Mouse (Mus musculus) intestine, embryonic 14.5 days (tissue): ENCODE results near the gene Gzmg. TPM values are rescaled to one million over a fixed set of nuclear protein-coding genes. Genes with fewer than 3 reads are reported as not detected.
"Not testable (repeated sequence)": the region's sequence is repeated elsewhere in the genome, so short reads cannot be mapped to it uniquely, and the experiment has no call there.

Experiments
- ATAC-seq: fragments of 200-750 bp; cut with Nextera tagmentation; replicated peaks from 2 replicates; pipeline ENCODE4 v1.8.0; 2017; ENCODE audit warnings: low read depth, moderate number of reproducible peaks, moderate TSS enrichment, moderate library complexity; ENCODE audit not compliant: low FRiP score, low TSS enrichment
- DNase-seq: peaks from one replicate; pipeline ENCODE4 v3.0.0-alpha.2; 2018; ENCODE audit warnings: low spot score
- H3K27ac ChIP-seq: fragments of 300-500 bp; sonication (generic); 2 replicates; pipeline ENCODE4 v1.5.1; 2014; ENCODE audit warnings: low read depth, mild to moderate bottlenecking, control low read depth
- H3K27me3 ChIP-seq: fragments of 300-500 bp; sonication (generic); replicated peaks from 2 replicates; pipeline ENCODE4 v1.6.1; 2014; ENCODE audit warnings: low read length, control low read depth; ENCODE audit not compliant: control insufficient read depth, insufficient read depth
- H3K36me3 ChIP-seq: fragments of 300-500 bp; sonication (generic); 2 replicates; pipeline ENCODE4 v1.6.1; 2014; ENCODE audit warnings: low read length, control low read depth; ENCODE audit not compliant: control insufficient read depth, insufficient read depth
- H3K4me1 ChIP-seq: fragments of 300-500 bp; sonication (generic); replicated peaks from 2 replicates; pipeline ENCODE4 v1.6.1; 2014; ENCODE audit warnings: low read length, control low read depth, mixed read lengths; ENCODE audit not compliant: control insufficient read depth, insufficient read depth
- H3K4me2 ChIP-seq: fragments of 300-500 bp; sonication (generic); 2 replicates; pipeline ENCODE4 v1.6.1; 2014; ENCODE audit warnings: low read length
- H3K4me3 ChIP-seq: fragments of 300-500 bp; sonication (generic); 2 replicates; pipeline ENCODE4 v1.5.1; 2014; ENCODE audit warnings: low read depth, low read length, control low read depth, mixed read lengths
- H3K9ac ChIP-seq: fragments of 300-500 bp; sonication (generic); 2 replicates; pipeline ENCODE4 v1.6.1; 2014; ENCODE audit warnings: mild to moderate bottlenecking, low read length
- H3K9me3 ChIP-seq: fragments of 300-500 bp; sonication (generic); 2 replicates; pipeline ENCODE4 v1.6.1; 2016; ENCODE audit warnings: low read length, control low read depth; ENCODE audit not compliant: control insufficient read depth
- WGBS: fragments of 180-500 bp; shearing (Covaris S2); extraction: QIAGEN DNeasy Blood & Tissue Kit; methylation state at CpG from one replicate; pipeline ENCODE4 v1.1.7; 2014; 5-methylcytosine and 5-hydroxymethylcytosine counted together
- polyA plus RNA-seq: library from polyadenylated mRNA; unstranded; fragments of >200 nt; fragmentation: Nextera tagmentation; extraction: Ambion mirVana; gene quantifications from 2 replicates; pipeline ENCODE4 v1.2.1, GENCODE M21; 2014

The Gzmg gene
- not detected in 2 replicates for polyA plus RNA-seq

- WGBS = 88% methylated on average over 2 of the region's 2 CpGs
- not testable (repeated sequence) for ATAC-seq, H3K4me2 ChIP-seq
Measured at GRCm38 (mm10) chr14:56159479-56159878, at the start of gene Gzmg. TSS of gene Gzmg (minus strand) at chr14:56159579.

GRCm38 (mm10) chr14:56205613-56206012 lies 46.2 kb upstream of the Gzmg start:
- no peaks in the 10 kb centered on the region for H3K27me3 ChIP-seq
- no peak overlapping the region for H3K27ac ChIP-seq
- H3K36me3 ChIP-seq = no peaks in the 10 kb centered on the region
- no peak overlapping the region for H3K4me3 ChIP-seq
- no peak overlapping the region for H3K4me2 ChIP-seq
- H3K4me1 ChIP-seq = no peaks in the 10 kb centered on the region
- no peaks in the 10 kb centered on the region for H3K9me3 ChIP-seq
- H3K9ac ChIP-seq = no peak overlapping the region
- no peak for ATAC-seq
- WGBS = 84% methylated on average over 1 of the region's 1 CpGs
- no peak for DNase-seq

More at GRCm38 (mm10) chr14:56159479-56159878, at the start of gene Gzmg:
- not testable (repeated sequence) for H3K9ac ChIP-seq, H3K27ac ChIP-seq, H3K9me3 ChIP-seq, H3K4me1 ChIP-seq, H3K4me3 ChIP-seq, DNase-seq, H3K36me3 ChIP-seq, H3K27me3 ChIP-seq

GRCm38 (mm10) chr14:56205021-56205420 lies 45.6 kb upstream of the Gzmg start:
- not testable (repeated sequence) for ATAC-seq, H3K4me3 ChIP-seq, H3K9ac ChIP-seq, H3K36me3 ChIP-seq, H3K27ac ChIP-seq, H3K27me3 ChIP-seq, H3K4me2 ChIP-seq, H3K9me3 ChIP-seq, H3K4me1 ChIP-seq
- 32% methylated on average over 5 of the region's 5 CpGs for WGBS
- DNase-seq = peak; percentile 72

- H3K27me3 ChIP-seq = no peaks in the 10 kb centered on the region
- DNase-seq = peak; percentile 85
- ATAC-seq = no peak; the same call in 1 of the 2 replicates
- H3K4me1 ChIP-seq = no peaks in the 10 kb centered on the region
- H3K4me2 ChIP-seq = no peak overlapping the region
- no peak overlapping the region for H3K27ac ChIP-seq
- H3K36me3 ChIP-seq = no peaks in the 10 kb centered on the region
- H3K9me3 ChIP-seq = no peaks in the 10 kb centered on the region
- 11% methylated on average over 2 of the region's 2 CpGs for WGBS
- no peak overlapping the region for H3K9ac ChIP-seq
- no peak overlapping the region for H3K4me3 ChIP-seq
Measured at GRCm38 (mm10) chr14:56203975-56204374, 44.6 kb upstream of the Gzmg start.

- Histone ChIP-seq H3K4me2 (no peak overlapping the region), H3K27ac (no peak overlapping the region), H3K36me3 (no peaks in the 10 kb centered on the region), H3K9ac (no peak overlapping the region), H3K4me3 (no peak overlapping the region), H3K27me3 (no peaks in the 10 kb centered on the region), H3K4me1 (no peaks in the 10 kb centered on the region), H3K9me3 (no peaks in the 10 kb centered on the region)
- ATAC-seq = no peak
- DNase-seq = no peak
- 54% methylated on average over 6 of the region's 6 CpGs for WGBS
Measured at GRCm38 (mm10) chr14:56186946-56187345, 27.6 kb upstream of the Gzmg start.

GRCm38 (mm10) chr14:56186521-56186920 lies 27.1 kb upstream of the Gzmg start:
- Histone ChIP-seq H3K27ac (no peak overlapping the region), H3K4me1 (no peaks in the 10 kb centered on the region), H3K9ac (no peak overlapping the region), H3K27me3 (no peaks in the 10 kb centered on the region), H3K36me3 (no peaks in the 10 kb centered on the region), H3K9me3 (no peaks in the 10 kb centered on the region), H3K4me3 (no peak overlapping the region), H3K4me2 (no peak overlapping the region)
- 74% methylated on average over 5 of the region's 5 CpGs for whole genome bisulfite sequencing
- DNase-seq (no peak), ATAC-seq (no peak)

- not testable (repeated sequence) for H3K4me2 ChIP-seq, H3K9ac ChIP-seq, H3K9me3 ChIP-seq, H3K36me3 ChIP-seq, H3K4me1 ChIP-seq, ATAC-seq, H3K4me3 ChIP-seq, H3K27me3 ChIP-seq, H3K27ac ChIP-seq
- 18% methylated on average over 8 of the region's 8 CpGs for WGBS
- peak; percentile 69 for DNase-seq
Measured at GRCm38 (mm10) chr14:56177651-56178050, 18.3 kb upstream of the Gzmg start.

- no peak for ATAC-seq
- DNase-seq = no peak
- Histone ChIP-seq H3K36me3 (no peaks in the 10 kb centered on the region), H3K9me3 (no peaks in the 10 kb centered on the region), H3K4me3 (no peak within 1 kb of the TSS), H3K27ac (no peak within 1 kb of the TSS), H3K27me3 (no peaks in the 10 kb centered on the region), H3K4me1 (no peaks in the 10 kb centered on the region), H3K9ac (no peak within 1 kb of the TSS), H3K4me2 (no peak within 1 kb of the TSS)
- WGBS = 89% methylated on average over 5 of the region's 5 CpGs
Measured at GRCm38 (mm10) chr14:56174499-56174898, 15.1 kb upstream of the Gzmg start, which contains the start of gene Gzmn. TSS of gene Gzmn (minus strand) at chr14:56174599.

GRCm38 (mm10) chr14:56173396-56173795 lies 14.0 kb upstream of the Gzmg start:
- no peak overlapping the region for H3K4me2 ChIP-seq
- H3K4me1 ChIP-seq = no peaks in the 10 kb centered on the region
- H3K36me3 ChIP-seq = no peaks in the 10 kb centered on the region
- H3K27ac ChIP-seq = no peak overlapping the region
- no peak for ATAC-seq
- H3K27me3 ChIP-seq = no peaks in the 10 kb centered on the region
- no peak for DNase-seq
- no peak overlapping the region for H3K4me3 ChIP-seq
- H3K9me3 ChIP-seq = no peaks in the 10 kb centered on the region
- WGBS = 97% methylated on average over 6 of the region's 6 CpGs
- no peak overlapping the region for H3K9ac ChIP-seq
